8 mouse cellular contexts compared by ENCODE assay signal in the genomic region with DNA sequence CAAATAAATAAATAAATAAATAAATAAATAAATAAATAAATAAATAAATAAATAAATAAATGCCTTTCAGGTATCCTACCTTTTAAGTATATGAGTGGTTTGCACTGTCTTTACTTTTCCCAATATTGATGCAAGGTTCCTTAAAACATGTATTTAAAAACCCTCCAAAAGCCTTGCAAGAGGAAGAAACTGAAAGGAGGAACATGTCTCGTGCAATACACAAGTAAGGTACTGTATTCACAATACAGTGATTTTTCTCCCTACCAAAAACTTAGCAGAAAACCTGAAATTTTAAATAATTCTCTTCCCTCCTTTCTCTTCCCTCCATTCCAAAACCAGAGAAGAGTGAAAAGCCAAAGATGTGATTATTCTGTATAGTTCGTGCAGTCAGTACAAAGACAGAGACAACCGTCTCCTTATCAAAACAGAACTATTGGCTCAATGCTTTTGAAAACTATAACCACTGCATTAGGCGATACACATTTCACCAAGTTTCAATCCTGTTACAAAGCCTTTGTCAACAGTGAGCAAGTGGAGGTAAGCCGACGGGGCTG. TPM values are rescaled to one million over a fixed set of nuclear protein-coding genes. Genes with fewer than 3 reads are reported as not detected.
DNase-seq lines count a peak whose midpoint lies in the region; ATAC-seq and TF ChIP-seq lines count a peak whose summit lies in the region.

No protein-coding gene starts in this region.

- H3K4me1 ChIP-seq in kidney, postnatal 0 days (replicated peaks; ENCODE audit: insufficient read depth, low read length): peaks cover 3% of the 10 kb centered on the region; the same call in 1 of the 2 replicates
- H3K4me1 ChIP-seq in hindbrain, embryonic 14.5 days (replicated peaks; ENCODE audit: control insufficient read depth, insufficient read depth, low read length): peaks cover 17% of the 10 kb centered on the region
- peaks cover 12% of the 10 kb centered on the region for H3K4me1 ChIP-seq in midbrain, embryonic 16.5 days (ENCODE audit: control insufficient read depth, insufficient read depth, low read length)

- H3K4me3 ChIP-seq in kidney, postnatal 0 days (replicated peaks; ENCODE audit: low read depth, low read length): peak overlapping the region; percentile 84
- H3K4me3 ChIP-seq in hindbrain, embryonic 14.5 days (replicated peaks; ENCODE audit: low read length): peak overlapping the region; percentile 66
- H3K4me3 ChIP-seq in midbrain, embryonic 16.5 days (ENCODE audit: low read depth, low read length): peak overlapping the region; percentile 96

- H3K27me3 ChIP-seq in kidney, postnatal 0 days (ENCODE audit: insufficient read depth, low read length): no peaks in the 10 kb centered on the region
- no peaks in the 10 kb centered on the region for H3K27me3 ChIP-seq in hindbrain, embryonic 14.5 days (ENCODE audit: control insufficient read depth, insufficient read depth, low read length)
- no peaks in the 10 kb centered on the region for H3K27me3 ChIP-seq in midbrain, embryonic 16.5 days (ENCODE audit: control insufficient read depth, insufficient read depth, low read depth, low read length)

- peak; percentile 41 for DNase-seq in kidney, postnatal 0 days (ENCODE audit: low spot score)
- DNase-seq in kidney, postnatal 14 days: no peak
- DNase-seq in WW6 (ENCODE audit: low read depth, low spot score): peak; percentile 4
- DNase-seq in hindbrain, embryonic 14.5 days (ENCODE audit: low spot score): peak; percentile 50
- DNase-seq in right cerebral cortex, adult 2 months (ENCODE audit: low spot score in 2 of 2): no peak
- DNase-seq in ovary, postnatal 10 days (ENCODE audit: low spot score): no peak

- no peaks in the 10 kb centered on the region for H3K9me3 ChIP-seq in kidney, postnatal 0 days (replicated peaks; ENCODE audit: low read length)
- H3K9me3 ChIP-seq in hindbrain, embryonic 14.5 days (ENCODE audit: control insufficient read depth, low read length): no peaks in the 10 kb centered on the region
- no peaks in the 10 kb centered on the region for H3K9me3 ChIP-seq in midbrain, embryonic 16.5 days (replicated peaks; ENCODE audit: control insufficient read depth, low read length, poor library complexity, severe bottlenecking)

- TF ChIP-seq CTCF in kidney, postnatal 0 days (IDR thresholded peaks at IDR 0.05; ENCODE audit: low read depth): no peak

- H3K36me3 ChIP-seq in kidney, postnatal 0 days (ENCODE audit: insufficient read depth, low read length): no peaks in the 10 kb centered on the region
- no peaks in the 10 kb centered on the region for H3K36me3 ChIP-seq in hindbrain, embryonic 14.5 days (replicated peaks; ENCODE audit: control insufficient read depth, insufficient read depth)
- H3K36me3 ChIP-seq in midbrain, embryonic 16.5 days (ENCODE audit: control insufficient read depth, insufficient read depth, low read length): no peaks in the 10 kb centered on the region

- WGBS in kidney, postnatal 0 days: 3% methylated on average over 6 of the region's 6 CpGs
- 2% methylated on average over 6 of the region's 6 CpGs for WGBS in hindbrain, embryonic 14.5 days
- 1% methylated on average over 6 of the region's 6 CpGs for WGBS in midbrain, embryonic 16.5 days

- H3K27ac ChIP-seq in kidney, postnatal 0 days: peak overlapping the region; percentile 86
- peak overlapping the region; percentile 91 for H3K27ac ChIP-seq in hindbrain, embryonic 14.5 days
- H3K27ac ChIP-seq in midbrain, embryonic 16.5 days (ENCODE audit: low read length): peak overlapping the region; percentile 96

- ATAC-seq in kidney, postnatal 0 days (replicated peaks; ENCODE audit: low FRiP score, low read depth): no peak
- ATAC-seq in hindbrain, embryonic 14.5 days (ENCODE audit: low FRiP score): no peak
- no peak for ATAC-seq in midbrain, embryonic 16.5 days
- no peak for ATAC-seq in cerebellum, adult (ENCODE audit: insufficient number of reproducible peaks, low FRiP score, low TSS enrichment)

- H3K4me2 ChIP-seq in kidney, postnatal 0 days (ENCODE audit: low read length): peak overlapping the region; percentile 70
- H3K4me2 ChIP-seq in hindbrain, embryonic 14.5 days (replicated peaks): peak overlapping the region; percentile 57
- peak overlapping the region; percentile 71 for H3K4me2 ChIP-seq in midbrain, embryonic 16.5 days (ENCODE audit: low read length)

- H3K9ac ChIP-seq in kidney, postnatal 0 days (ENCODE audit: low read depth, low read length): peak overlapping the region; percentile 73
- peak overlapping the region; percentile 90 for H3K9ac ChIP-seq in hindbrain, embryonic 14.5 days
- peak overlapping the region; percentile 94 for H3K9ac ChIP-seq in midbrain, embryonic 16.5 days (ENCODE audit: low read depth, low read length)

RNA-seq across cellular contexts. Expression of gene Xpr1, which starts 1.0 kb away (rescaled TPM):
- 6.0 and 6.3 TPM in 2 replicates for polyA plus RNA-seq in kidney, postnatal 0 days (2015; fragmentation: Nextera tagmentation; extraction: Ambion mirVana)
- polyA plus RNA-seq in hindbrain, embryonic 14.5 days (2014; fragmentation: Nextera tagmentation; extraction: Ambion mirVana): 38.7 and 40.7 TPM in 2 replicates
- polyA plus RNA-seq in midbrain, embryonic 16.5 days (2015; fragmentation: Nextera tagmentation; extraction: Ambion mirVana): 57.4 and 72.4 TPM in 2 replicates

Comparison
In these comparisons a context has a peak if more than half of its experiments do, and no peak if none do; other contexts are left out.
1. DNase-seq: peak in kidney, postnatal 0 days (single experiment), WW6 (single experiment) and hindbrain, embryonic 14.5 days (single experiment); none in kidney, postnatal 14 days (single experiment), right cerebral cortex, adult 2 months (0 of 2) and ovary, postnatal 10 days (single experiment).
2. Peak in every context shown above with its lines, with median percentiles within 50 percentile points of each other: H3K27ac ChIP-seq, H3K4me2 ChIP-seq, H3K4me3 ChIP-seq and H3K9ac ChIP-seq.